Mouse (Mus musculus): ENCODE results near the gene Magi1. TPM values are rescaled to one million over a fixed set of nuclear protein-coding genes. Genes with fewer than 3 reads are reported as not detected.

The Magi1 gene
- total and polyA plus RNA-seq, 3 experiments, result not detected

GRCm38 (mm10) chr6:93733800-93734199 lies 549.9 kb downstream of the Magi1 start:
- TF ChIP-seq PAX5 (IDR thresholded peaks at IDR 0.05; ENCODE audit: low read length), result no peak
- Histone ChIP-seq H3K79me2 (replicated peaks; ENCODE audit: control insufficient read depth, extremely low read depth, insufficient read depth, poor library complexity, severe bottlenecking) (no peaks in the 10 kb centered on the region), H3K4me3 (replicated peaks in 1 of 3; ENCODE audit: low read depth in 2 of 3, low read length in 2 of 3, poor library complexity in 1 of 3) (no peak overlapping the region), H3K4me2 (ENCODE audit: insufficient read depth, low read depth, poor library complexity, severe bottlenecking) (no peak overlapping the region), H3K36me3 (replicated peaks in 1 of 2; ENCODE audit: control insufficient read depth in 1 of 2, insufficient read depth in 1 of 2, low read length in 1 of 2) (no peaks in the 10 kb centered on the region), H3K9me3 (replicated peaks; ENCODE audit: low read length) (peaks cover 78% of the 10 kb centered on the region), H3K27me3 (replicated peaks) (no peaks in the 10 kb centered on the region), H3K4me1 (ENCODE audit: control insufficient read depth in 1 of 2, insufficient read depth in 2 of 2) (no peaks in the 10 kb centered on the region), H3K27ac (ENCODE audit: insufficient read depth, low read depth) (no peak overlapping the region), H3K9ac (ENCODE audit: insufficient read depth, low read depth) (no peak overlapping the region)
- in situ Hi-C loops (cut with MboI; ENCODE audit: low pct_ligation_motif_present, low pct_unique_long_range_greater_than_20kb, low sequenced_read_pairs), result no loop called here
- no peak for DNase-seq (ENCODE audit: extremely low read depth)
- dilution Hi-C loops (cut with MboI; ENCODE audit: extremely low pct_ligation_motif_present, extremely low pct_unique_long_range_greater_than_20kb, low sequenced_read_pairs), result no loop called here

- H3K9me3 ChIP-seq (replicated peaks; ENCODE audit: low read length), result peaks cover 74% of the 10 kb centered on the region
- in situ Hi-C loops (cut with MboI; ENCODE audit: low pct_ligation_motif_present, low pct_unique_long_range_greater_than_20kb, low sequenced_read_pairs) (no loop called here), dilution Hi-C loops (cut with MboI; ENCODE audit: extremely low pct_ligation_motif_present, extremely low pct_unique_long_range_greater_than_20kb, low sequenced_read_pairs) (no loop called here)
- H3K4me1 ChIP-seq (ENCODE audit: control insufficient read depth in 1 of 2, insufficient read depth in 2 of 2), result no peaks in the 10 kb centered on the region
- H3K9ac ChIP-seq (ENCODE audit: insufficient read depth, low read depth), result no peak overlapping the region
- H3K4me2 ChIP-seq (ENCODE audit: insufficient read depth, low read depth, poor library complexity, severe bottlenecking), result no peak overlapping the region
- H3K4me3 ChIP-seq (replicated peaks in 1 of 3; ENCODE audit: low read depth in 2 of 3, low read length in 2 of 3, poor library complexity in 1 of 3), result no peak overlapping the region
- H3K36me3 ChIP-seq (replicated peaks in 1 of 2; ENCODE audit: control insufficient read depth in 1 of 2, insufficient read depth in 1 of 2, low read length in 1 of 2), result no peaks in the 10 kb centered on the region
- TF ChIP-seq USF1 (IDR thresholded peaks at IDR 0.05; ENCODE audit: low read depth, low read length) (no peak), MAFK (IDR thresholded peaks at IDR 0.05; ENCODE audit: insufficient replicate concordance, low read length) (no peak), ZMIZ1 (IDR thresholded peaks at IDR 0.05; ENCODE audit: low read depth, low read length) (no peak), MXI1 (IDR thresholded peaks at IDR 0.05; ENCODE audit: low read depth, low read length) (no peak), TBP (conservative IDR thresholded peaks at IDR 0.05; ENCODE audit: low read depth, low read length) (no peak), MAZ (IDR thresholded peaks at IDR 0.05; ENCODE audit: low read depth, low read length) (no peak), NELFE (IDR thresholded peaks at IDR 0.05; ENCODE audit: low read depth, low read length) (no peak), UBTF (IDR thresholded peaks at IDR 0.05; ENCODE audit: low read depth, low read length) (no peak), HCFC1 (IDR thresholded peaks at IDR 0.05; ENCODE audit: low read depth, low read length) (no peak)
- no peaks in the 10 kb centered on the region for H3K79me2 ChIP-seq (replicated peaks; ENCODE audit: control insufficient read depth, extremely low read depth, insufficient read depth, poor library complexity, severe bottlenecking)
- H3K27me3 ChIP-seq (replicated peaks), result no peaks in the 10 kb centered on the region
- no peak overlapping the region for H3K27ac ChIP-seq (ENCODE audit: insufficient read depth, low read depth)
- no peak for DNase-seq (ENCODE audit: extremely low read depth)
These were observed 554.0 kb downstream of the Magi1 start for GRCm38 (mm10) chr6:93729702-93730101.

- no peak overlapping the region for H3K4me3 ChIP-seq (replicated peaks in 1 of 3; ENCODE audit: low read depth in 2 of 3, low read length in 2 of 3, poor library complexity in 1 of 3)
- H3K36me3 ChIP-seq (replicated peaks in 1 of 2; ENCODE audit: control insufficient read depth in 1 of 2, insufficient read depth in 1 of 2, low read length in 1 of 2), result no peaks in the 10 kb centered on the region
- no peak overlapping the region for H3K4me2 ChIP-seq (ENCODE audit: insufficient read depth, low read depth, poor library complexity, severe bottlenecking)
- DNase-seq (ENCODE audit: extremely low read depth), result no peak
- in situ Hi-C loops (cut with MboI; ENCODE audit: low pct_ligation_motif_present, low pct_unique_long_range_greater_than_20kb, low sequenced_read_pairs), result no loop called here
- TF ChIP-seq E2F4 (IDR thresholded peaks at IDR 0.05; ENCODE audit: insufficient replicate concordance, low read depth, low read length) (no peak), ELF1 (IDR thresholded peaks at IDR 0.05; ENCODE audit: low read depth, low read length) (no peak), CHD1 (IDR thresholded peaks at IDR 0.05; ENCODE audit: low read depth, low read length) (no peak), JUN (IDR thresholded peaks at IDR 0.05; ENCODE audit: insufficient read depth, low read depth, low read length) (no peak), POLR2A (IDR thresholded peaks at IDR 0.05; ENCODE audit: low read depth, low read length) (no peak), ZC3H11A (IDR thresholded peaks at IDR 0.05; ENCODE audit: low read depth, low read length) (no peak), POLR2AphosphoS2 (IDR thresholded peaks at IDR 0.05; ENCODE audit: low read depth, low read length) (no peak), IRF4 (IDR thresholded peaks at IDR 0.05; ENCODE audit: low read depth, low read length) (no peak), CHD2 (IDR thresholded peaks at IDR 0.05; ENCODE audit: low read length) (no peak), UBTF (IDR thresholded peaks at IDR 0.05; ENCODE audit: low read depth, low read length) (no peak), MXI1 (IDR thresholded peaks at IDR 0.05; ENCODE audit: low read depth, low read length) (no peak), ZNF384 (IDR thresholded peaks at IDR 0.05; ENCODE audit: low read depth, low read length) (no peak), SMC3 (IDR thresholded peaks at IDR 0.05; ENCODE audit: low read depth, low read length) (no peak), MEF2A (IDR thresholded peaks at IDR 0.05; ENCODE audit: borderline replicate concordance, low read depth, low read length) (no peak)
- H3K9ac ChIP-seq (ENCODE audit: insufficient read depth, low read depth), result no peak overlapping the region
- no peaks in the 10 kb centered on the region for H3K4me1 ChIP-seq (ENCODE audit: control insufficient read depth in 1 of 2, insufficient read depth in 2 of 2)
- dilution Hi-C loops (cut with MboI; ENCODE audit: extremely low pct_ligation_motif_present, extremely low pct_unique_long_range_greater_than_20kb, low sequenced_read_pairs), result no loop called here
- no peak overlapping the region for H3K27ac ChIP-seq (ENCODE audit: insufficient read depth, low read depth)
- H3K79me2 ChIP-seq (replicated peaks; ENCODE audit: control insufficient read depth, extremely low read depth, insufficient read depth, poor library complexity, severe bottlenecking), result no peaks in the 10 kb centered on the region
- no peaks in the 10 kb centered on the region for H3K27me3 ChIP-seq (replicated peaks)
- peaks cover 72% of the 10 kb centered on the region for H3K9me3 ChIP-seq (replicated peaks; ENCODE audit: low read length)
These were observed 554.9 kb downstream of the Magi1 start for GRCm38 (mm10) chr6:93728791-93729190.

All from CH12.LX (cell line).